ENCODE assay signal across 23 mouse cellular contexts in genomic region chr17:65681516-65681915, GRCm38 (mm10). TPM values are rescaled to one million over a fixed set of nuclear protein-coding genes. Genes with fewer than 3 reads are reported as not detected.
"Had no signal": no experiment of that assay in that cellular context is flagged by ENCODE, and none has a peak within 500 bp of the region (broad histone marks: within the 10 kb centered on the region; RNA-seq: fewer than 3 reads in every experiment).

No protein-coding gene starts in this region.

- H3K9ac ChIP-seq: limb, embryonic 15.5 days; liver, embryonic 12.5 days; lung, embryonic 14.5 days; midbrain, embryonic 15.5 days; neural tube, embryonic 13.5 days had no signal

- ATAC-seq: liver, embryonic 12.5 days; midbrain, embryonic 15.5 days had no signal

- H3K9me3 ChIP-seq: limb, embryonic 15.5 days; liver, embryonic 12.5 days; midbrain, embryonic 10.5 days; midbrain, embryonic 15.5 days; neural tube, embryonic 13.5 days had no signal

- H3K27ac ChIP-seq: layer of hippocampus, adult 2 months; limb, embryonic 15.5 days; liver, embryonic 12.5 days; midbrain, embryonic 10.5 days; midbrain, embryonic 15.5 days; neural tube, embryonic 13.5 days had no signal

- DNase-seq: kidney, adult 9 months; kidney, postnatal 10 days; kidney, postnatal 4 days; lung, embryonic 14.5 days; lung, postnatal 10 days; lung, postnatal 4 days; retina, postnatal 1 day; right cerebral cortex, postnatal 4 days; thymus, adult 2 months; thymus, postnatal 25 days had no signal

- H3K4me2 ChIP-seq: limb, embryonic 15.5 days; liver, embryonic 12.5 days; lung, embryonic 14.5 days; midbrain, embryonic 15.5 days; neural tube, embryonic 13.5 days had no signal

- H3K4me1 ChIP-seq: liver, embryonic 12.5 days; midbrain, embryonic 10.5 days; midbrain, embryonic 15.5 days had no signal

- H3K36me3 ChIP-seq: limb, embryonic 15.5 days; liver, embryonic 12.5 days; midbrain, embryonic 10.5 days; midbrain, embryonic 15.5 days; neural tube, embryonic 13.5 days had no signal

- H3K4me3 ChIP-seq: layer of hippocampus, adult 2 months; limb, embryonic 15.5 days; liver, embryonic 12.5 days; midbrain, embryonic 10.5 days; midbrain, embryonic 15.5 days; neural tube, embryonic 13.5 days had no signal

- H3K27me3 ChIP-seq: limb, embryonic 15.5 days; liver, embryonic 12.5 days; midbrain, embryonic 15.5 days; neural tube, embryonic 13.5 days had no signal

RNA-seq across cellular contexts. Expression of gene Txndc2, which starts 39.5 kb away (rescaled TPM):
- total RNA-seq: layer of hippocampus, adult 2 months; layer of hippocampus, postnatal 25 days; left cerebral cortex, postnatal 25 days; megakaryocyte, adult 5-6 weeks had no signal
- polyA plus RNA-seq: limb, embryonic 11.5 days; liver, embryonic 12.5 days; liver, embryonic 16.5 days; midbrain, embryonic 10.5 days; neural tube, embryonic 13.5 days; spleen, adult 2 months; stomach, embryonic 16.5 days; thymus, adult 2 months had no signal
